Mouse (Mus musculus): Measurements from ENCODE around the gene Rad17.

Rad17 gene

GRCm38 (mm10) chr13:100612903-100613302 lies 37.9 kb downstream of the Rad17 start:
- no peak for DNase-seq (ENCODE audit: low spot score)

- no peak for DNase-seq (ENCODE audit: low spot score)
Observed at GRCm38 (mm10) chr13:100612251-100612650, 38.6 kb downstream of the Rad17 start.

GRCm38 (mm10) chr13:100611266-100611665 lies 39.6 kb downstream of the Rad17 start:
- DNase-seq (ENCODE audit: low spot score), result no peak

DNA sequence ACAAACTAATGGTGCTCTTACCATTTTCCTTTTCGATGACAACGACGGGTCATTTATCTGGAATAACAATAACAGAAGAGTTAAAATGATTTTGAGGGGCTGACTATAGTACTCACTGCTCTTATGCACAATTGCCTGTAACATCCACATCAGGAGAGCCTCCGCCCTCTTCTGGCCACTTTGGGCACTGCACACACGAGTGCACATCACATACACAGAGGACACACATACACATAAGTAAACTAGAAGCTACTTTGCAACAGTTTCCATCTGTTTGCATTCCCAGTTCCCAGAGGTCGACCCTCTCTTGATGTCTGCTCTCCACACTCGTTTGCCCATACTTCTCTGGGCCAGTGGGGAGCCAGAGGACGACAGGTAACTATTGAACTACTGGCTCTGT lies 43.1 kb downstream of the Rad17 start:
- DNase-seq (ENCODE audit: low spot score), result no peak

GRCm38 (mm10) chr13:100605845-100606244 lies 45.0 kb downstream of the Rad17 start:
- no peak for DNase-seq (ENCODE audit: low spot score)

DNA sequence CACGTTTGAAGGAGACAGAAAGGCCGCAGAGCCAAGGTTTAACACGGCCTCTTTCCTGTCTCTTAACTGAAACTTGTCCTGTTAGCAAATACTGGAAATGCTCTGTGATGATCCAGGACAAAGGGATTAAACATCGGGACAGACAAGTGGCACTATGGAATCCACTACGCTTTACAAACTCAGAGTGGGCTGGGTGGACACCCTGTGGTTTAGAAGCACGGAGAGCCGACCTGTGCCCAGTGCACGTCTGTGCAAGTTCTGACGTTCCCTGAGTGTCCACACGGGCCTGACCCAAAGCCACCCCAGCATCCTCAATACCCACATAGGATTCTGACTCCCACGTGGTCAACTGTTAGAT lies 47.1 kb downstream of the Rad17 start:
- no peak for DNase-seq (ENCODE audit: low spot score)

DNA sequence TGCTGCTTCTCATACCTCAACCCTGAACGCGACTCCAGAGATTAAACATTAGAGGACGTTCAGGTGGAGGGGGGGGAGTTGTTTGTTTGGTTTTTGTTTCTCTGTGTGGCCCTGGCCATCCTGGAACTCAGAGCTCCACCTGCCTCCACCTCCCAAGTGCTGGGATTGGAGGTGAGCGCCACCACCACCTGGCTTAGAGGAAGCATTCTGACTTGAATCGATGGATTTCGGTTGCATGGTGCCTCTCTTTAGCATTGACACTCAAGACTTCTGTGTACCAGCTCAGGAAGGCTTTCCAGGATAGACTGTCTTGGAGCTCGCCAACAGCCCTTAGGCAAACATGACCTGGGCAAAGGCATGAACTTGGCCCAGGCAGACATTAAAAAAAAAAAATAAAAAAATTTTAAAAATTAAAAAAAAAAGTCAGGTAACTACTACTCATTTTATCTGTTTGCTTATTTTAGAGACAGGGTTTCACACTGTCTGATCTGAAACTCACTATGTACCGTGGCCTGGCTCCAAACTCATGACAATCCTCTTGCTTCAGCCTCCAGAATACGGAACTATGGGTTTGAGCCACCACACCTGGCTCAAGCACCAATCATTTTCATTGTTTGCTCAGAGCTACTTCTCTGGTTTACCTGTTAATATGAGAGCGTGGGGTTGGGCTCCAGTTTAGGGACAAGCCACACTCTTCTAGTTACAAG lies 47.7 kb downstream of the Rad17 start:
- peak; percentile 65 for DNase-seq (ENCODE audit: low spot score)

GRCm38 (mm10) chr13:100602239-100602902 lies 48.5 kb downstream of the Rad17 start:
- DNase-seq (ENCODE audit: low spot score), result peak; percentile 83

- no peak for DNase-seq (ENCODE audit: low spot score)
Observed at GRCm38 (mm10) chr13:100601034-100601433, 49.8 kb downstream of the Rad17 start.

DNA sequence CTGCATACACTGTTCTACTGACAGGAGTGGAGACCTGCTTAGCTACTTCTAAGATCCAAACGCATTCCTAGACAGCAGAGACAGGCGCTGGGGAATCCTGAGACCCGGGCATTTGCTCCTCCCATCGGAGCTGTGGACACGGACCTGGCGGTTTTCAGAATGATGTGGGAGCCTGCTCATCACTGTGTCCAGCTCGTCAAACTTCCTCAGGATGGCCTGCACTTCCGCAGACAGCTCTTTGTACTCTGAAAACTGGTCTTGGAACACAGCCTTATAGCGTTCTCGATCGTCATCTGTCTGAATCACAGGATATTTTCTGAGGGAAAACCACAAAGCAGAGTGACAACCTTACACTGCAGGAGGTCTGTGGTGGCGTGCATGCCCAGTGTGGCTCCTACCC lies 50.5 kb downstream of the Rad17 start:
- no peak for DNase-seq (ENCODE audit: low spot score)

DNA sequence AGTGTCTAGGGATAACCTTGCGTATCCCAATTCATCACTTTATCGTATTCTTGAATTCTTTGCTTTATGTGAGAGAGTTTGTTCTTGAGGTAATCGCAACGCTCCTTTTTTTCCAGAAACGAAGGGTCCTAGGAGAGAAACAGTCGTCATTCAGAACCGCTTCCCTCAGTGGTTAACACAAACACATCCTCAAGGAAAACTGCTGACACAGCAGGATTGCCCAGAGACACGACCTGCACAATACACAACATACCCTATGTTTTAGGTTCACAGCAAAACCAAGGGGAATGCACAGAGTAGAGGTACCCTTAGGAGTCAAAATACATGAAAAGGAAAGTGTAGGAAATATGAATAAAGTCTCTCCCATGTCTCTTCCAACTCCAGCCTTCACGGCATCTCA lies 53.6 kb downstream of the Rad17 start:
- no peak for DNase-seq (ENCODE audit: low spot score)

DNA sequence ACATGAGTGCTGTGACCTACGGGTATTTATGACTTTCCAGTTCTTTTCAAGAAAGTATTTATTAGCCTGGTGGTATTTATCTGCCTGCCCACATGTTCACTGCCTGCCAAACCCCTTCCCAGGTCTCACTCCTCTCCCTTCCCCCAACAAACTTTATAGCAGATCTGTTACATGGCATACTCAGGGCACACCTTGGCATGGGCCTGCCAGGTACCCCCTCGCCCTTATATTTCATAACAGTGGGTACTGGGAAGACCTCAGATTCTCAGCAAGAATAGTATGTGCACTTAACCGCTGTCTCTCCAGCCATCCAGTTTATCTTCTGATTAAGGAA lies 55.3 kb downstream of the Rad17 start:
- no peak for DNase-seq (ENCODE audit: low spot score)

GRCm38 (mm10) chr13:100594838-100595551 lies 55.9 kb downstream of the Rad17 start:
- no peak for DNase-seq (ENCODE audit: low spot score)

- peak; percentile 46 for DNase-seq (ENCODE audit: low spot score)
Observed at GRCm38 (mm10) chr13:100594041-100594792, 56.6 kb downstream of the Rad17 start.

GRCm38 (mm10) chr13:100588646-100589045 lies 62.2 kb downstream of the Rad17 start:
- DNase-seq (ENCODE audit: low spot score), result no peak

GRCm38 (mm10) chr13:100582144-100582543 lies 68.7 kb downstream of the Rad17 start:
- no peak for DNase-seq (ENCODE audit: low spot score)

DNA sequence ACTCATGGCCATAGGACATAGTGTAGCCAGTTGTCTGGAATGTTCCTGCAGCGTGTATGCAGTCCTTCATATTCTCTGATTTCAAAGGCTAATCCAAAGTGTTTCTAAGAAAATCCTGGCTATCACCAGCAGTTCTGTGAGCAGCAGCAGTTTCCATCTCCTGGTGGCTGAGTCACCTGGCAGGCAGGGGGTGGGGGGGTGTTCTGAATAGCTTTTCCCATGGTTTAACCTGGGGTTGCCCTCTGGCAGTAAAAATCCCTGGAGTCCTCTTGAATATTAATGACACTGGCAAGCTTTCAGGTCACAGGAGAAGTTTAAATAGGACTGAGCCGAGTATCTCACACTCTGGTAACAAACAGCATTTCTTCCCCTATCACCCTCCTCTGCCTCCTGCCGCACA lies 69.2 kb downstream of the Rad17 start:
- no peak for DNase-seq (ENCODE audit: low spot score)

- DNase-seq (ENCODE audit: low spot score), result no peak
Observed at GRCm38 (mm10) chr13:100579951-100580350, 70.9 kb downstream of the Rad17 start.

- no peak for DNase-seq (ENCODE audit: low spot score)
Observed at GRCm38 (mm10) chr13:100579220-100579619, 71.6 kb downstream of the Rad17 start.

DNA sequence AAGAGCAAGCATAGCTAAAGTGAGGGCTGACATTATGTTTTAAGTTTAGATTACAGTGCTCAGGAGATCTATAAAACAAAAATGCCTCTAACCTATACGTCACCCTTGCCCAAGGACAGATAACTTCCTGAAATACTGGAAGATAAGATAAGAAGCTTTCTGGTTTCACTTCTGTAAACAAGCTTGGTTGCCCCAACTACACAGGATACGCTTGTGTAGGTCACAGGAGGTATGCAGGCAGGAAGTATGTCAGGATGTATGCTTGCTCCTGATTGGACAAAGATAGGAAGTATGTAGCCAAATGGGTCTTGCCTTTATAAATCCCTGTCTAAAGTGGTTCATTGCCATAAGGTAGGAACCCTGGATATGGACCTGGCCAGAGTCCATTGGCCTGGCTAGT lies 74.9 kb downstream of the Rad17 start:
- DNase-seq (ENCODE audit: low spot score), result no peak

- no peak for DNase-seq (ENCODE audit: low spot score)
Observed at GRCm38 (mm10) chr13:100570713-100571112, 80.1 kb downstream of the Rad17 start.

GRCm38 (mm10) chr13:100568359-100568758 lies 82.5 kb downstream of the Rad17 start:
- DNase-seq (ENCODE audit: low spot score), result no peak

Data from yolk sac, embryonic 10.5 days (tissue).